Mouse (Mus musculus) neutrophil, adult 83 days (primary cell): ENCODE results near the gene Meig1. TPM values are rescaled to one million over a fixed set of nuclear protein-coding genes. Genes with fewer than 3 reads are reported as not detected.

ENCODE experiments used
- total RNA-seq, 2 experiments: library from RNA; stranded (reverse); gene quantifications; one replicate each; pipeline ENCODE4 v1.2.4; 2023

Meig1 gene
- 1 to 10 TPM in 1 of 2 experiments, under 1 TPM in 1; 0.70 to 1.3 TPM for total RNA-seq

DNA sequence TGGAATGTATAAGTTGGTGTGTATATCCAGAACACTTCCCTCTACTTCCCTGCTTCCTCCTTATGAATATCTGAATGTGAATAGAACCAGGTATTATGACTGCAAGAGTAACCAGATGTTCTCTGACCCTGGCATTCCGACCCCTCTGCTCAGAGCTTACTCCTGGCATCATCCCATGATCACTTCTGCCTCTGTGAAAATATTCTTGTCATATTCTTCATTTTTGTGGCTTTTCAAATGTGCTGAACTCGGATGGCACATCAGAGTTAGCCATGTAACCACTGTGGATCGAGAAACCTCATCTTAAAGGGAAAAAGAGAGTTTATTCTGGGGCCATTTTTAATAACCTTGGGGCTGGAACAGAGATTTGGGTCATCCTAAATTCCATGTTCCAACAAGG is at the start of gene Meig1:
Meig1 (minus strand) TSS at position 101 of the 400 bp plus-strand sequence.

DNA sequence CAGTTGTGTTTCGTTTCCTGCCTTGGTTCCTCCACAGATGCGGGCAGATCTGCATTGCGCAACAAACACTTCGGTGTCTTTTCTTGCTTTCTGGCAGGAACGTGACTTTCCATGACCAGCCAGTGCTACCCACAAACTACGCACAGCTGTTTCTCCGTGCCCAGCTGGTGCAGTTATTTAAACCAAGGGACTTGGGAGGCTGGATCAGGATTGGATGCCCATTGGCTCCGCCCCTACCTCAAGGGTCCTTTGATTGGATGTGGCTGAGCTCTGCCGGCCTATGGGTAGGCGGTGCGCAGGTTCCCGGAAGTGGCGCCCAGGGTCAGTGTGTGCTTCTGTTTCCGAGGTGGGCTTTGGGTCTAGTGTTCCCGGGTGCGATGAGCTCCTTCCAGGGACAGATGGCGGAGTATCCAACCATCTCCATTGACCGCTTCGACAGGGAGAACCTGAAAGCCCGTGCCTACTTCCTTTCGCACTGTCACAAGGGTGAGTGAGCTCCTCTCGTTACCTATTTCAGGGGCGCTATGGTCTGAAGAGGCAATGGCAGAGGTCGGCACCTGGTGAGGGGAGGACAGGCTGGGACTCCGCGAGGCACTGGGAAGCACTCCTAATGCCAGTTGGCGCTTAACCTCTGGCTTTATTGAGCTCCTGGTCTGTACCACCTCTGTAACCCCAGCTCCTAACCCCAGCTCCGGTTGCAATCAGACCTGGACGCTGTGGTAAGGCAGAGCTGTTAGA is 1.6 kb upstream of the Meig1 start, which contains the start of gene Dclre1c:
Dclre1c (plus strand) TSS at position 291 of the 738 bp plus-strand sequence.

DNA sequence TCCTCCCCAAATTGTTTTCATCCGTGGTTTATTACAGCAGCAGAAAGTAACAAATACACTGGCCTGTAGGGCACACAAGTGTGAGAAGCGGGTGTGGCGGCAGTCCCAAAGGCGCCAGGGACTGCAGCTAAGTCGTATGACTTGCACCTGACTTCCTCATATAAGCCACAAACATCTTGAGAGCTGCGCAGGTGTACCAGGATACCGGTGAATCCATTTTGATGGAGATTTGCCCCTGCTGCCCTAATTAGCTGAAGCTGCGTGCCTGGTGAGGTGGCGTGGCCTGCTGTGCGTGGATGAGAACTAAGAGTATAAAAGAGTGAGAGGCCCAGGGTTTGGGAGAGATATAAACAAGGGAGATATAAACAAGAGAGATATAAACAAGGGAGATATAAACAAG is 25.3 kb downstream of the Meig1 start, which contains the start of gene Olah:
Olah (minus strand) TSS at position 101 of the 400 bp plus-strand sequence.

Other genes with a start within 250 kb of the Meig1 start
- gene Nmt2, start 138.4 kb downstream of the Meig1 start, total RNA-seq: 1 to 10 TPM; 6.9 to 7.8 TPM
- 1 to 10 TPM; 1.1 to 1.9 TPM for gene Rpp38, start 90.0 kb downstream of the Meig1 start, total RNA-seq
- not detected for gene Acbd7, start 86.5 kb downstream of the Meig1 start, total RNA-seq
- gene Olah, start 25.4 kb downstream of the Meig1 start, total RNA-seq: not detected
- 10 to 100 TPM; 34.9 to 38.9 TPM for gene Dclre1c, start 1.5 kb upstream of the Meig1 start, total RNA-seq
- gene Suv39h2, start 52.4 kb upstream of the Meig1 start, total RNA-seq: 1 to 10 TPM; 2.2 to 2.6 TPM
- 10 to 100 TPM; 21.8 to 27.9 TPM for gene Gm45902, start 90.1 kb upstream of the Meig1 start, total RNA-seq
- 100 to 1,000 TPM in 1 of 2 experiments, 10 to 100 TPM in 1; 85.9 to 103 TPM for gene Hspa14, start 90.2 kb upstream of the Meig1 start, total RNA-seq
- under 1 TPM; 0.50 to 0.57 TPM for gene Cdnf, start 90.4 kb upstream of the Meig1 start, total RNA-seq
- gene Fam107b, start 147.8 kb upstream of the Meig1 start, total RNA-seq: 100 to 1,000 TPM; 272 to 312 TPM